Mouse (Mus musculus): ENCODE results near the gene Fat3. TPM values are rescaled to one million over a fixed set of nuclear protein-coding genes. Genes with fewer than 3 reads are reported as not detected.

Fat3 gene
- polyA plus RNA-seq, 1 experiment from 2014 or later = 0.20 TPM

- Histone ChIP-seq H3K4me2 (replicated peaks; ENCODE audit: low read depth) (no peak overlapping the region), H3K9ac (ENCODE audit: low read depth, low read length) (no peak overlapping the region), H3K27ac (ENCODE audit: low read depth, low read length) (no peak overlapping the region), H3K9me3 (ENCODE audit: control insufficient read depth) (no peaks in the 10 kb centered on the region), H3K27me3 (replicated peaks; ENCODE audit: control insufficient read depth, insufficient read depth, low read length) (no peaks in the 10 kb centered on the region), H3K4me3 (ENCODE audit: low read depth, low read length) (no peak overlapping the region), H3K36me3 (ENCODE audit: control insufficient read depth, insufficient read depth) (no peaks in the 10 kb centered on the region), H3K4me1 (replicated peaks; ENCODE audit: control insufficient read depth, insufficient read depth, low read length) (no peaks in the 10 kb centered on the region)
- 71% methylated on average over 1 of the region's 1 CpGs for WGBS
- no peak for ATAC-seq
- TF ChIP-seq CTCF (IDR thresholded peaks at IDR 0.05; ENCODE audit: low read depth) = no peak
Measured at GRCm38 (mm10) chr9:16200948-16201347, 300.1 kb downstream of the Fat3 start.

- H3K9me3 ChIP-seq (ENCODE audit: control insufficient read depth) = no peaks in the 10 kb centered on the region
- no peak for ATAC-seq
- H3K4me2 ChIP-seq (replicated peaks; ENCODE audit: low read depth) = no peak overlapping the region
- H3K27me3 ChIP-seq (replicated peaks; ENCODE audit: control insufficient read depth, insufficient read depth, low read length) = no peaks in the 10 kb centered on the region
- WGBS = 90% methylated on average over 1 of the region's 1 CpGs
- no peaks in the 10 kb centered on the region for H3K4me1 ChIP-seq (replicated peaks; ENCODE audit: control insufficient read depth, insufficient read depth, low read length)
- no peak overlapping the region for H3K4me3 ChIP-seq (ENCODE audit: low read depth, low read length)
- no peak overlapping the region for H3K27ac ChIP-seq (ENCODE audit: low read depth, low read length)
- H3K9ac ChIP-seq (ENCODE audit: low read depth, low read length) = no peak overlapping the region
- no peaks in the 10 kb centered on the region for H3K36me3 ChIP-seq (ENCODE audit: control insufficient read depth, insufficient read depth)
- TF ChIP-seq CTCF (IDR thresholded peaks at IDR 0.05; ENCODE audit: low read depth) = no peak
Measured at GRCm38 (mm10) chr9:16186461-16186860, 314.6 kb downstream of the Fat3 start.

GRCm38 (mm10) chr9:16169238-16169637 is 331.8 kb downstream of the Fat3 start:
- TF ChIP-seq CTCF (IDR thresholded peaks at IDR 0.05; ENCODE audit: low read depth) = no peak
- Histone ChIP-seq H3K9ac (ENCODE audit: low read depth, low read length) (no peak overlapping the region), H3K4me3 (ENCODE audit: low read depth, low read length) (no peak overlapping the region), H3K9me3 (ENCODE audit: control insufficient read depth) (no peaks in the 10 kb centered on the region), H3K4me2 (replicated peaks; ENCODE audit: low read depth) (no peak overlapping the region), H3K4me1 (replicated peaks; ENCODE audit: control insufficient read depth, insufficient read depth, low read length) (no peaks in the 10 kb centered on the region), H3K36me3 (ENCODE audit: control insufficient read depth, insufficient read depth) (no peaks in the 10 kb centered on the region), H3K27ac (ENCODE audit: low read depth, low read length) (no peak overlapping the region), H3K27me3 (replicated peaks; ENCODE audit: control insufficient read depth, insufficient read depth, low read length) (no peaks in the 10 kb centered on the region)
- ATAC-seq = no peak
- 80% methylated on average over 4 of the region's 4 CpGs for WGBS

GRCm38 (mm10) chr9:16168051-16168450 is 333.0 kb downstream of the Fat3 start:
- no peaks in the 10 kb centered on the region for H3K4me1 ChIP-seq (replicated peaks; ENCODE audit: control insufficient read depth, insufficient read depth, low read length)
- H3K9me3 ChIP-seq (ENCODE audit: control insufficient read depth) = no peaks in the 10 kb centered on the region
- H3K27me3 ChIP-seq (replicated peaks; ENCODE audit: control insufficient read depth, insufficient read depth, low read length) = no peaks in the 10 kb centered on the region
- 69% methylated on average over 2 of the region's 2 CpGs for WGBS
- no peak for TF ChIP-seq CTCF (IDR thresholded peaks at IDR 0.05; ENCODE audit: low read depth)
- no peak for ATAC-seq
- H3K4me3 ChIP-seq (ENCODE audit: low read depth, low read length) = no peak overlapping the region
- no peaks in the 10 kb centered on the region for H3K36me3 ChIP-seq (ENCODE audit: control insufficient read depth, insufficient read depth)
- no peak overlapping the region for H3K4me2 ChIP-seq (replicated peaks; ENCODE audit: low read depth)
- H3K27ac ChIP-seq (ENCODE audit: low read depth, low read length) = no peak overlapping the region
- H3K9ac ChIP-seq (ENCODE audit: low read depth, low read length) = no peak overlapping the region

- no peak for ATAC-seq
- Histone ChIP-seq H3K36me3 (ENCODE audit: control insufficient read depth, insufficient read depth) (no peaks in the 10 kb centered on the region), H3K4me1 (replicated peaks; ENCODE audit: control insufficient read depth, insufficient read depth, low read length) (no peaks in the 10 kb centered on the region), H3K4me3 (ENCODE audit: low read depth, low read length) (no peak overlapping the region), H3K27ac (ENCODE audit: low read depth, low read length) (no peak overlapping the region), H3K9me3 (ENCODE audit: control insufficient read depth) (no peaks in the 10 kb centered on the region), H3K4me2 (replicated peaks; ENCODE audit: low read depth) (no peak overlapping the region), H3K27me3 (replicated peaks; ENCODE audit: control insufficient read depth, insufficient read depth, low read length) (no peaks in the 10 kb centered on the region; the same call in 1 of the 2 replicates), H3K9ac (ENCODE audit: low read depth, low read length) (no peak overlapping the region)
- TF ChIP-seq CTCF (IDR thresholded peaks at IDR 0.05; ENCODE audit: low read depth) = 0 out of 2 replicates have a peak, but pooled peaks have one; percentile 9
- 92% methylated on average over 5 of the region's 5 CpGs for WGBS
Measured at GRCm38 (mm10) chr9:16159366-16159765, 341.7 kb downstream of the Fat3 start.

- Histone ChIP-seq H3K9ac (ENCODE audit: low read depth, low read length) (no peak overlapping the region), H3K27ac (ENCODE audit: low read depth, low read length) (no peak overlapping the region), H3K4me1 (replicated peaks; ENCODE audit: control insufficient read depth, insufficient read depth, low read length) (no peaks in the 10 kb centered on the region), H3K27me3 (replicated peaks; ENCODE audit: control insufficient read depth, insufficient read depth, low read length) (no peaks in the 10 kb centered on the region; the same call in 1 of the 2 replicates), H3K9me3 (ENCODE audit: control insufficient read depth) (no peaks in the 10 kb centered on the region), H3K4me2 (replicated peaks; ENCODE audit: low read depth) (no peak overlapping the region), H3K36me3 (ENCODE audit: control insufficient read depth, insufficient read depth) (no peaks in the 10 kb centered on the region), H3K4me3 (ENCODE audit: low read depth, low read length) (no peak overlapping the region)
- TF ChIP-seq CTCF (IDR thresholded peaks at IDR 0.05; ENCODE audit: low read depth) = no peak
- ATAC-seq = no peak
- WGBS = 66% methylated on average over 3 of the region's 3 CpGs
Measured at GRCm38 (mm10) chr9:16153580-16153930, 347.5 kb downstream of the Fat3 start.
